Mouse (Mus musculus): ENCODE measurements at regions not wholly inside any gene's neighbourhood (a gene's known extent, or its start where the extent isn't known, plus 50 kb on each side); places are given as distances from the start of the nearest gene placed in this dataset.

GRCm38 (mm10) chr2:92788875-92789274 is 126.0 kb upstream of the Syt13 start:
- no peak for TF ChIP-seq BHLHE40 (IDR thresholded peaks at IDR 0.05; ENCODE audit: borderline replicate concordance, low read depth, low read length)
- TF ChIP-seq ETS1 (IDR thresholded peaks at IDR 0.05; ENCODE audit: low read depth, low read length): no peak
